In the genomic region with DNA sequence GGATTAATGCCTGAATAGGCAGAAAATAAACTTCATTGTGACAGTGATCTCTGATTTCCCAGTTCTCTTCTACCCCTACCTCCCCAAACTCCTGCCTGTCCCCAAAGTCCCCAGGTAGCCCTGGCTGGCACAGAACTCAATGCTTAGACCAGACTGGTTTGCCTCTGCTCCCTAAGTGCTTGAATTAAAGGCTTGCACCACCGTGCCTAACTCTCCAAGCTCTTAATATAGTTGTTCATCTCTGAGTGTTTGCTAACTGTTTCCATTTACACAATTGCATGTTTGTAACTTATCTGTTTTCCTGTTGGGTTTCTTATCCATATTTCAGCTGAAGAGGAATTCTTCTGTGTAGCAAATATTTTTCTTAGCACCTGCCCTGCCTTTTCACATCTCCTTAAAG, we compare ENCODE assay signal across 17 mouse cellular contexts.
"Had no signal": no experiment of that assay in that cellular context is flagged by ENCODE, and none has a peak within 500 bp of the region (broad histone marks: within the 10 kb centered on the region; RNA-seq: fewer than 3 reads in every experiment).

No protein-coding gene starts in this region.

- H3K36me3 ChIP-seq: liver, embryonic 13.5 days; liver, embryonic 15.5 days; lung, embryonic 15.5 days; midbrain, embryonic 13.5 days; midbrain, embryonic 15.5 days; neural tube, embryonic 12.5 days; stomach, embryonic 15.5 days had no signal

- H3K27ac ChIP-seq: liver, embryonic 13.5 days; liver, embryonic 15.5 days; lung, embryonic 15.5 days; macrophage; midbrain, embryonic 13.5 days; midbrain, embryonic 15.5 days; neural tube, embryonic 12.5 days; stomach, embryonic 15.5 days; stomach, postnatal 0 days had no signal

- H3K4me1 ChIP-seq: lung, embryonic 15.5 days; neural tube, embryonic 12.5 days had no signal

- H3K4me3 ChIP-seq: liver, embryonic 13.5 days; liver, embryonic 15.5 days; lung, embryonic 15.5 days; megakaryocyte, embryonic 14.5 days; midbrain, embryonic 13.5 days; midbrain, embryonic 15.5 days; neural tube, embryonic 12.5 days; stomach, embryonic 15.5 days had no signal

- H3K9me3 ChIP-seq: liver, embryonic 13.5 days; liver, embryonic 15.5 days; lung, embryonic 15.5 days; megakaryocyte, embryonic 14.5 days; midbrain, embryonic 13.5 days; midbrain, embryonic 15.5 days; neural tube, embryonic 12.5 days; stomach, embryonic 15.5 days had no signal

- ATAC-seq: liver, postnatal 0 days; midbrain, embryonic 13.5 days; midbrain, embryonic 15.5 days had no signal

- H3K4me2 ChIP-seq: liver, embryonic 11.5 days; liver, embryonic 13.5 days; liver, embryonic 15.5 days; lung, embryonic 15.5 days; midbrain, embryonic 11.5 days; midbrain, embryonic 13.5 days; midbrain, embryonic 15.5 days; neural tube, embryonic 12.5 days; stomach, embryonic 15.5 days had no signal

- H3K27me3 ChIP-seq: liver, embryonic 13.5 days; liver, embryonic 15.5 days; lung, embryonic 15.5 days; midbrain, embryonic 13.5 days; midbrain, embryonic 15.5 days; neural tube, embryonic 12.5 days; stomach, embryonic 15.5 days had no signal

- DNase-seq: liver, embryonic 13.5 days; liver, postnatal 0 days; right cerebral cortex, postnatal 14 days; thymus, adult 2 months; thymus, postnatal 25 days; thymus, postnatal 4 days had no signal

- H3K9ac ChIP-seq: liver, embryonic 13.5 days; liver, embryonic 15.5 days; liver, postnatal 0 days; lung, embryonic 15.5 days; midbrain, embryonic 13.5 days; midbrain, embryonic 15.5 days; neural tube, embryonic 12.5 days; stomach, embryonic 15.5 days had no signal
